In the genomic region with DNA sequence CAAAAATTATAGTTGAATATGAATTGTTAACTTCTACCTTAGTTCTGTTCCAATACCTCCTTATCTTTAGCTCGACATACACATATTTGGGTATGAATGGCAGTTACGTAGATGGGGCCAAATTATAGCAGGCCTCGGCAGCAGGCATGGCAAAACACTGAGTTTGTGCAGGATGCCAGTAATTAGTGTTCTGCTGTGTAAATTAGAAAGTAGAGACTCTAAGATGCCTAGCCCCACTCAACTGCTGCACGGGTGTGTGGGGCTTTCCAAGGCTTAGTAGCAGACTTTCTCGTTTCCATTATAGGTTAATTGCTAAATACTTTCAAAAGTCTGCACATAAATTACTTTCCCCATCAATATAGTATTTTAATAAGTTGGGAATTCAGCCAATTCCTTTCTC, we compare ENCODE assay signal across 28 mouse cellular contexts.
"Had no signal": no experiment of that assay in that cellular context is flagged by ENCODE, and none has a peak within 500 bp of the region (broad histone marks: within the 10 kb centered on the region; RNA-seq: fewer than 3 reads in every experiment).

No protein-coding gene starts in this region.

- H3K27me3 ChIP-seq: heart, embryonic 12.5 days; hindbrain, embryonic 12.5 days; intestine, embryonic 15.5 days; limb, embryonic 13.5 days; liver, embryonic 13.5 days; liver, embryonic 15.5 days had no signal

- H3K4me3 ChIP-seq: heart, adult 2 months; heart, embryonic 10.5 days; heart, embryonic 12.5 days; hindbrain, embryonic 10.5 days; hindbrain, embryonic 12.5 days; intestine, embryonic 15.5 days; layer of hippocampus, adult 2 months; left cerebral cortex, adult 2 months; limb, embryonic 13.5 days; liver, embryonic 13.5 days; liver, embryonic 15.5 days had no signal

- H3K9me3 ChIP-seq: heart, embryonic 10.5 days; heart, embryonic 12.5 days; hindbrain, embryonic 10.5 days; hindbrain, embryonic 12.5 days; intestine, embryonic 15.5 days; limb, embryonic 13.5 days; liver, embryonic 13.5 days; liver, embryonic 15.5 days had no signal

- DNase-seq: gastrocnemius, postnatal 14 days; gastrocnemius, postnatal 36 days; heart, adult 11 months; heart, adult 2 months; heart, postnatal 10 days; heart, postnatal 4 days; kidney, adult 18-20 months; kidney, adult 8-10 months; kidney, postnatal 10 days; kidney, postnatal 25 days; kidney, postnatal 4 days; liver; liver, embryonic 13.5 days; liver, postnatal 0 days had no signal

- ATAC-seq: hindbrain, embryonic 16.5 days; inflammation-experienced regulatory T-cells, adult 6 months; intestine, embryonic 15.5 days; intestine, postnatal 0 days; liver, postnatal 0 days had no signal

- H3K36me3 ChIP-seq: heart, embryonic 10.5 days; heart, embryonic 12.5 days; hindbrain, embryonic 10.5 days; hindbrain, embryonic 12.5 days; intestine, embryonic 15.5 days; limb, embryonic 13.5 days; liver, embryonic 13.5 days; liver, embryonic 15.5 days had no signal

- H3K9ac ChIP-seq: heart, embryonic 12.5 days; hindbrain, embryonic 12.5 days; hindbrain, embryonic 14.5 days; intestine, embryonic 15.5 days; limb, embryonic 13.5 days; liver, embryonic 13.5 days; liver, embryonic 15.5 days; liver, postnatal 0 days had no signal

- H3K27ac ChIP-seq: heart, adult 2 months; heart, embryonic 10.5 days; hindbrain, embryonic 10.5 days; hindbrain, embryonic 12.5 days; hindbrain, embryonic 14.5 days; intestine, embryonic 15.5 days; layer of hippocampus, adult 2 months; left cerebral cortex, adult 2 months; limb, embryonic 13.5 days; liver, embryonic 13.5 days; liver, embryonic 15.5 days had no signal

- H3K4me2 ChIP-seq: heart, embryonic 12.5 days; hindbrain, embryonic 12.5 days; hindbrain, embryonic 14.5 days; intestine, embryonic 15.5 days; limb, embryonic 13.5 days; liver, embryonic 11.5 days; liver, embryonic 13.5 days; liver, embryonic 15.5 days had no signal

- H3K4me1 ChIP-seq: heart, embryonic 10.5 days; heart, embryonic 12.5 days; hindbrain, embryonic 10.5 days; hindbrain, embryonic 12.5 days; intestine, embryonic 15.5 days; limb, embryonic 13.5 days; liver, embryonic 13.5 days; liver, embryonic 15.5 days had no signal
